Mouse (Mus musculus): ENCODE measurements around the gene Pagr1b.

Pagr1b gene

GRCm38 (mm10) chr7:127021563-127022527 lies 5.6 kb upstream of the Pagr1b start:
- H3K9me3 ChIP-seq (ENCODE audit: low read length) = no peaks in the 10 kb centered on the region
- peak overlapping the region; percentile 94 for H3K4me3 ChIP-seq (replicated peaks; ENCODE audit: low read length)
- no peaks in the 10 kb centered on the region for H3K27me3 ChIP-seq (ENCODE audit: insufficient read depth, low read length)
- peaks cover 50% of the 10 kb centered on the region for H3K36me3 ChIP-seq (ENCODE audit: insufficient read depth, low read length)
- TF ChIP-seq CTCF (conservative IDR thresholded peaks at IDR 0.05; ENCODE audit: low read length) (no peak), POU5F1 (IDR thresholded peaks at IDR 0.05; ENCODE audit: borderline replicate concordance, low read length) (no peak), NANOG (IDR thresholded peaks at IDR 0.05; ENCODE audit: borderline replicate concordance, low read length) (no peak)
- peaks cover 74% of the 10 kb centered on the region for H3K4me1 ChIP-seq (replicated peaks; ENCODE audit: low read depth, low read length)

- Histone ChIP-seq H3K4me3 (replicated peaks; ENCODE audit: low read length) (peak within 1 kb of the TSS; percentile 77), H3K9me3 (ENCODE audit: low read length) (no peaks in the 10 kb centered on the region), H3K27me3 (ENCODE audit: insufficient read depth, low read length) (no peaks in the 10 kb centered on the region), H3K4me1 (replicated peaks; ENCODE audit: low read depth, low read length) (peaks cover 74% of the 10 kb centered on the region), H3K36me3 (ENCODE audit: insufficient read depth, low read length) (peaks cover 50% of the 10 kb centered on the region)
- TF ChIP-seq CTCF (conservative IDR thresholded peaks at IDR 0.05; ENCODE audit: low read length) (no peak), NANOG (IDR thresholded peaks at IDR 0.05; ENCODE audit: borderline replicate concordance, low read length) (no peak), POU5F1 (IDR thresholded peaks at IDR 0.05; ENCODE audit: borderline replicate concordance, low read length) (no peak)
These were observed 4.7 kb upstream of the Pagr1b start, which contains the start of the genes Gm42742 and Prrt2 for GRCm38 (mm10) chr7:127020901-127021562. Gene Gm42742 (minus strand): TSS chr7:127021097. Gene Prrt2 (minus strand): TSS chr7:127021211.

- peaks cover 55% of the 10 kb centered on the region for H3K36me3 ChIP-seq (ENCODE audit: insufficient read depth, low read length)
- H3K4me3 ChIP-seq (replicated peaks; ENCODE audit: low read length) = peak overlapping the region; percentile 77
- H3K4me1 ChIP-seq (replicated peaks; ENCODE audit: low read depth, low read length) = peaks cover 78% of the 10 kb centered on the region
- H3K9me3 ChIP-seq (ENCODE audit: low read length) = no peaks in the 10 kb centered on the region
- no peaks in the 10 kb centered on the region for H3K27me3 ChIP-seq (ENCODE audit: insufficient read depth, low read length)
- no peak for TF ChIP-seq NANOG (IDR thresholded peaks at IDR 0.05; ENCODE audit: borderline replicate concordance, low read length)
- no peak for TF ChIP-seq POU5F1 (IDR thresholded peaks at IDR 0.05; ENCODE audit: borderline replicate concordance, low read length)
- TF ChIP-seq CTCF (conservative IDR thresholded peaks at IDR 0.05; ENCODE audit: low read length) = no peak
These were observed 4.2 kb upstream of the Pagr1b start for GRCm38 (mm10) chr7:127020491-127020890.

- TF ChIP-seq CTCF (conservative IDR thresholded peaks at IDR 0.05; ENCODE audit: low read length) (no peak), NANOG (IDR thresholded peaks at IDR 0.05; ENCODE audit: borderline replicate concordance, low read length) (no peak), POU5F1 (IDR thresholded peaks at IDR 0.05; ENCODE audit: borderline replicate concordance, low read length) (no peak)
- Histone ChIP-seq H3K9me3 (ENCODE audit: low read length) (no peaks in the 10 kb centered on the region), H3K27me3 (ENCODE audit: insufficient read depth, low read length) (no peaks in the 10 kb centered on the region), H3K36me3 (ENCODE audit: insufficient read depth, low read length) (peaks cover 56% of the 10 kb centered on the region), H3K4me1 (replicated peaks; ENCODE audit: low read depth, low read length) (peaks cover 83% of the 10 kb centered on the region), H3K4me3 (replicated peaks; ENCODE audit: low read length) (peak overlapping the region; percentile 77)
These were observed 3.7 kb upstream of the Pagr1b start for GRCm38 (mm10) chr7:127020031-127020430.

- no peaks in the 10 kb centered on the region for H3K27me3 ChIP-seq (ENCODE audit: insufficient read depth, low read length)
- TF ChIP-seq CTCF (conservative IDR thresholded peaks at IDR 0.05; ENCODE audit: low read length) (no peak), NANOG (IDR thresholded peaks at IDR 0.05; ENCODE audit: borderline replicate concordance, low read length) (no peak), POU5F1 (IDR thresholded peaks at IDR 0.05; ENCODE audit: borderline replicate concordance, low read length) (no peak)
- peak overlapping the region; percentile 77 for H3K4me3 ChIP-seq (replicated peaks; ENCODE audit: low read length)
- H3K9me3 ChIP-seq (ENCODE audit: low read length) = no peaks in the 10 kb centered on the region
- peaks cover 84% of the 10 kb centered on the region for H3K4me1 ChIP-seq (replicated peaks; ENCODE audit: low read depth, low read length)
- peaks cover 56% of the 10 kb centered on the region for H3K36me3 ChIP-seq (ENCODE audit: insufficient read depth, low read length)
These were observed 3.1 kb upstream of the Pagr1b start for GRCm38 (mm10) chr7:127019306-127019960.

- Histone ChIP-seq H3K27me3 (ENCODE audit: insufficient read depth, low read length) (no peaks in the 10 kb centered on the region), H3K4me1 (replicated peaks; ENCODE audit: low read depth, low read length) (peaks cover 84% of the 10 kb centered on the region)
- no peak for TF ChIP-seq CTCF (conservative IDR thresholded peaks at IDR 0.05; ENCODE audit: low read length)
- TF ChIP-seq NANOG (IDR thresholded peaks at IDR 0.05; ENCODE audit: borderline replicate concordance, low read length) = no peak
- no peak for TF ChIP-seq POU5F1 (IDR thresholded peaks at IDR 0.05; ENCODE audit: borderline replicate concordance, low read length)
These were observed 2.4 kb upstream of the Pagr1b start for GRCm38 (mm10) chr7:127018416-127019305.

GRCm38 (mm10) chr7:127017950-127018345 lies 1.7 kb upstream of the Pagr1b start:
- TF ChIP-seq POU5F1 (IDR thresholded peaks at IDR 0.05; ENCODE audit: borderline replicate concordance, low read length) (no peak), CTCF (conservative IDR thresholded peaks at IDR 0.05; ENCODE audit: low read length) (no peak), NANOG (IDR thresholded peaks at IDR 0.05; ENCODE audit: borderline replicate concordance, low read length) (no peak)
- Histone ChIP-seq H3K4me3 (replicated peaks; ENCODE audit: low read length) (peak overlapping the region; percentile 97), H3K4me1 (replicated peaks; ENCODE audit: low read depth, low read length) (peaks cover 84% of the 10 kb centered on the region), H3K27me3 (ENCODE audit: insufficient read depth, low read length) (no peaks in the 10 kb centered on the region), H3K9me3 (ENCODE audit: low read length) (no peaks in the 10 kb centered on the region), H3K36me3 (ENCODE audit: insufficient read depth, low read length) (peaks cover 56% of the 10 kb centered on the region)

More at GRCm38 (mm10) chr7:127018416-127019305, 2.4 kb upstream of the Pagr1b start:
- Histone ChIP-seq H3K36me3 (ENCODE audit: insufficient read depth, low read length) (peaks cover 56% of the 10 kb centered on the region), H3K9me3 (ENCODE audit: low read length) (no peaks in the 10 kb centered on the region), H3K4me3 (replicated peaks; ENCODE audit: low read length) (no peak overlapping the region)

All from E14TG2a.4 (cell line).